Mouse (Mus musculus) midbrain, postnatal 0 days (tissue): Measurements from ENCODE around the gene Mef2c. TPM values are rescaled to one million over a fixed set of nuclear protein-coding genes. Genes with fewer than 3 reads are reported as not detected.

Experiments used
- ATAC-seq: fragments of 200-750 bp; cut with Nextera tagmentation; 2 replicates; pipeline ENCODE4 v1.8.0; 2017; ENCODE audit warnings: moderate number of reproducible peaks, mild to moderate bottlenecking, moderate TSS enrichment, moderate library complexity; ENCODE audit not compliant: low FRiP score
- DNase-seq: peaks from one replicate; pipeline ENCODE4 v3.0.0-alpha.2; 2015; ENCODE audit warnings: low spot score
- H3K27ac ChIP-seq: fragments of 300-500 bp; sonication (generic); 2 replicates; pipeline ENCODE4 v1.5.1; 2014; ENCODE audit warnings: low read depth, mild to moderate bottlenecking, low read length, mixed read lengths
- H3K27me3 ChIP-seq: fragments of 300-500 bp; sonication (generic); 2 replicates; pipeline ENCODE4 v1.6.1; 2014; ENCODE audit warnings: low read length, control low read depth, mixed read lengths; ENCODE audit not compliant: insufficient read depth
- H3K36me3 ChIP-seq: fragments of 300-500 bp; sonication (generic); 2 replicates; pipeline ENCODE4 v1.6.1; 2014; ENCODE audit warnings: low read length, control low read depth, mixed read lengths; ENCODE audit not compliant: insufficient read depth
- H3K4me1 ChIP-seq: fragments of 300-500 bp; sonication (generic); 2 replicates; pipeline ENCODE4 v1.6.1; 2014; ENCODE audit warnings: mild to moderate bottlenecking, control low read depth, antibody characterized with exemption, low read length, mixed read lengths; ENCODE audit not compliant: insufficient read depth
- H3K4me2 ChIP-seq: fragments of 300-500 bp; sonication (generic); 2 replicates; pipeline ENCODE4 v1.6.1; 2014; ENCODE audit warnings: low read depth, mild to moderate bottlenecking, low read length, mixed read lengths; ENCODE audit not compliant: poor library complexity, severe bottlenecking
- H3K4me3 ChIP-seq: fragments of 300-500 bp; sonication (generic); 2 replicates; pipeline ENCODE4 v1.5.1; 2014; ENCODE audit warnings: low read depth, mild to moderate bottlenecking, low read length, moderate library complexity
- H3K9ac ChIP-seq: fragments of 300-500 bp; sonication (generic); replicated peaks from 2 replicates; pipeline ENCODE4 v1.6.1; 2014; ENCODE audit warnings: mild to moderate bottlenecking, low read length, moderate library complexity, mixed read lengths; ENCODE audit not compliant: poor library complexity, severe bottlenecking
- H3K9me3 ChIP-seq: fragments of 300-500 bp; sonication (generic); 2 replicates; pipeline ENCODE4 v1.6.1; 2016; ENCODE audit warnings: low read length, control low read depth
- CTCF ChIP-seq: IDR thresholded peaks from 2 replicates; pipeline ENCODE4 v1.5.1; 2016; ENCODE audit warnings: antibody characterized with exemption, mild to moderate bottlenecking
- WGBS: fragments of 180-500 bp; shearing (Covaris S2); extraction: QIAGEN DNeasy Blood & Tissue Kit; methylation state at CpG from one replicate; pipeline ENCODE4 v1.1.7; 2014; 5-methylcytosine and 5-hydroxymethylcytosine counted together
- polyA plus RNA-seq: library from polyadenylated mRNA; unstranded; fragments of >200 nt; fragmentation: Nextera tagmentation; extraction: Ambion mirVana; gene quantifications from 2 replicates; pipeline ENCODE4 v1.2.1, GENCODE M21; 2015
- total RNA-seq: library from RNA; depleted of rRNA; stranded (reverse); fragments of >200 nt; gene quantifications from 2 replicates; pipeline ENCODE4 v1.2.3, GENCODE M21; 2014

Mef2c gene
- total and polyA plus RNA-seq, 2 experiments from 2014 or later = 32.9 to 50.7 TPM

DNA sequence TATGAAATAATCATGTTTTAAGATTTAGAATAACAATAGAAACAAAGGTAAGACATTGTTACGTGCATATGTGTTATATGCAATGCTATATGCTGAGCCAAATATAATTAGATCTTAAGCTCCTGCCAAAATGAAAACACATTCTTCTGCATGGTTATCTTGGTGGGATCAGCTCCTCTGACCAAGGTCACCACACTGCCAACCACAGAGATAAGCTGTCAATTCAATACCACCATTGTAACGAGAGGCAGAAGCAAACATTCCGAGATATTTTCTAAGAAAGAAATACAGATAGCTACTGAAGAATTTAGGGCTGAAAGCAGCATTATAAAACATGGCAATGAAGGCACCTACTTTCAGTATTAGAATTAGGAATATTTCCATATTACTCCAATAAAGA, 35.0 kb upstream of the Mef2c start:
- H3K36me3 ChIP-seq = no peaks in the 10 kb centered on the region
- no peak for DNase-seq
- H3K27me3 ChIP-seq = no peaks in the 10 kb centered on the region
- no peak overlapping the region for H3K4me3 ChIP-seq
- H3K4me1 ChIP-seq = no peaks in the 10 kb centered on the region
- no peak for TF ChIP-seq CTCF
- H3K27ac ChIP-seq = no peak overlapping the region
- H3K9me3 ChIP-seq = no peaks in the 10 kb centered on the region
- no peak for ATAC-seq
- H3K4me2 ChIP-seq = no peak overlapping the region
- no peak overlapping the region for H3K9ac ChIP-seq
- 80% methylated on average over 3 of the region's 3 CpGs for WGBS

DNA sequence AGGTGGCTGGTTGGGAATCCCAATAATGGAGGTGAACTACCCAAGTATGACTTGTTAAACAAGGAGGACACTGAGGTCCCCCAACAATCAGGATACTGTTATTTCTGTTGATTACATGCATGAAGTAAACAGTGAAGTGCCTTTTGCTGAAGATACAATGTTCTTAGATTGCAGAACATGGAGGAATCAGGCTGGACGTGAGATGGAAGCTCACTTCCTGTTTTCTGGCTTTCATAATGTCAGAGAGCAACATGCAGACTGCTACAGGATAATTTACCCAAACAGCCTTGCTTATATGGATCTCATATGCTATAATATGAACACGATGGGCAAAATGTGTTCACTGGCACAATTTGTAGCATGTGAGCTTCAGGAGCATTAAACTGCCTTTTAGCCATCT, 30.1 kb upstream of the Mef2c start:
- Histone ChIP-seq H3K27me3 (no peaks in the 10 kb centered on the region), H3K4me1 (no peaks in the 10 kb centered on the region), H3K27ac (no peak overlapping the region), H3K4me3 (no peak overlapping the region), H3K4me2 (no peak overlapping the region), H3K9ac (no peak overlapping the region), H3K9me3 (no peaks in the 10 kb centered on the region), H3K36me3 (no peaks in the 10 kb centered on the region)
- DNase-seq = no peak
- ATAC-seq = no peak
- no peak for TF ChIP-seq CTCF
- WGBS = 95% methylated on average over 2 of the region's 2 CpGs

- Histone ChIP-seq H3K36me3 (no peaks in the 10 kb centered on the region), H3K27me3 (no peaks in the 10 kb centered on the region), H3K9ac (no peak overlapping the region), H3K4me1 (no peaks in the 10 kb centered on the region), H3K4me2 (no peak overlapping the region), H3K9me3 (no peaks in the 10 kb centered on the region), H3K4me3 (no peak overlapping the region), H3K27ac (no peak overlapping the region)
- ATAC-seq (no peak), DNase-seq (no peak)
- no peak for TF ChIP-seq CTCF
- 63% methylated on average over 3 of the region's 3 CpGs for WGBS
These were observed 23.4 kb upstream of the Mef2c start for GRCm38 (mm10) chr13:83480388-83480787.

DNA sequence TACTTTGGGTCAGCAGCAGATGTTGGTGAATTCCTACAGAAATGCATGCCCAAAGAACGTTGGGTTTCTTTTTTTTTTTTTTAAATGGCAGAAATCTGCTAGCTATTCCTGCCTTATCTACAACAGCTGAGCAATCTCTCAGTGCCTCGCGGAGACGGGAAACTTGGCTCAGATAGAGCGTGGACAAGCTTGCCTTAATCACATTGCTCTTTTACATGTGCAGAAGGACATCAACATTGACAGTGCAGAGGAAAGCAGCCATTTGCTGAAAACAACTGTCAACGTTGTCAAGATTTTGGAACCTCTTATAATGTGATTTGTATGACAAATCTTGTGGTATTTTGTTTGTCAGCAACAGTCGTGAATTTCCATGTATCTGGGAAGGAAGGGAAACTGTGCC, 22.5 kb upstream of the Mef2c start:
- Histone ChIP-seq H3K4me3 (no peak overlapping the region), H3K27ac (no peak overlapping the region), H3K4me1 (no peaks in the 10 kb centered on the region), H3K27me3 (no peaks in the 10 kb centered on the region), H3K9ac (no peak overlapping the region), H3K36me3 (no peaks in the 10 kb centered on the region), H3K4me2 (no peak overlapping the region), H3K9me3 (no peaks in the 10 kb centered on the region)
- WGBS = 81% methylated on average over 7 of the region's 7 CpGs
- no peak for TF ChIP-seq CTCF
- ATAC-seq = no peak
- DNase-seq = no peak

GRCm38 (mm10) chr13:83482087-83482486, 21.7 kb upstream of the Mef2c start:
- ATAC-seq (no peak), DNase-seq (no peak)
- H3K9me3 ChIP-seq = no peaks in the 10 kb centered on the region
- no peak overlapping the region for H3K27ac ChIP-seq
- no peak overlapping the region for H3K9ac ChIP-seq
- no peaks in the 10 kb centered on the region for H3K4me1 ChIP-seq
- no peak for TF ChIP-seq CTCF
- WGBS = 83% methylated on average over 5 of the region's 5 CpGs
- H3K4me2 ChIP-seq = no peak overlapping the region
- no peak overlapping the region for H3K4me3 ChIP-seq
- H3K36me3 ChIP-seq = no peaks in the 10 kb centered on the region
- no peaks in the 10 kb centered on the region for H3K27me3 ChIP-seq

DNA sequence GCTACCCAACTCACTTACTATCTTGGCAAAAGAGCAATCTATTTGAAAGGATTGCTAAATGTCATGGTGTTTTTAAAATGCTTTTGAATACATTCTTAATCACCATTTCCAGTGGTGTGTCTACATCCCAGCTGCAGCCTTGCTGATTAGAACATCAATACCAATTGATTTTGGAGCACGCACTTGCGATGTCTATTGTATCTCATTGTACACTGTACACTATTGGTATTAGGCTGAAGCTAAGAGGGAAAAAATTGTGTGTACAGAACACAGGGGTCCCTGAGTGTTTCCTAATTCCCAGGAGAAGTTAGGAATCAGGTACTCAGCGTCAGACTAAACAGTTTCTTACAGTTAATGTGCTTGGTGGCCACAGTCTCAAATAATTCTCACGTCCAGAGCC, 19.6 kb upstream of the Mef2c start:
- 75% methylated on average over 4 of the region's 4 CpGs for WGBS
- no peak for ATAC-seq
- no peak overlapping the region for H3K9ac ChIP-seq
- no peak overlapping the region for H3K27ac ChIP-seq
- no peak for TF ChIP-seq CTCF
- no peak overlapping the region for H3K4me2 ChIP-seq
- H3K4me3 ChIP-seq = no peak overlapping the region
- H3K9me3 ChIP-seq = no peaks in the 10 kb centered on the region
- DNase-seq = no peak
- H3K27me3 ChIP-seq = no peaks in the 10 kb centered on the region
- H3K36me3 ChIP-seq = no peaks in the 10 kb centered on the region
- no peaks in the 10 kb centered on the region for H3K4me1 ChIP-seq
